Mouse (Mus musculus): ENCODE results near the gene Olfr77.

Gene Olfr77

GRCm38 (mm10) chr9:19916565-19916964 lies at the start of gene Olfr77:
Gene Olfr77, plus strand, starts transcription at chr9:19916865.
- DNase-seq = no peak

GRCm38 (mm10) chr9:19887904-19888303 lies 28.8 kb upstream of the Olfr77 start, which contains the start of gene Olfr862:
Gene Olfr862, minus strand, starts transcription at chr9:19888004.
- DNase-seq = no peak

GRCm38 (mm10) chr9:19911170-19911569 lies 5.5 kb upstream of the Olfr77 start:
- DNase-seq = no peak

All from lung, adult 18-20 months (tissue).